Mouse (Mus musculus) embryonic facial prominence, embryonic 12.5 days (tissue): Measurements from ENCODE around the gene Snx25. TPM values are rescaled to one million over a fixed set of nuclear protein-coding genes. Genes with fewer than 3 reads are reported as not detected.

Experiments
- polyA plus RNA-seq: library from polyadenylated mRNA; unstranded; fragments of >200 nt; fragmentation: Nextera tagmentation; extraction: Ambion mirVana; gene quantifications from 2 replicates; pipeline ENCODE4 v1.2.1, GENCODE M21; 2016

Gene Snx25
- polyA plus RNA-seq, 1 experiment from 2014 or later, result 6.6 TPM

Other genes starting within 250 kb of the Snx25 start
- gene Ccdc110, start 217.5 kb downstream of the Snx25 start, polyA plus RNA-seq, result 0.14 and 0.19 TPM in 2 replicates
- 4.5 and 5.4 TPM in 2 replicates for gene 1700029J07Rik, start 176.9 kb downstream of the Snx25 start, polyA plus RNA-seq
- gene Ufsp2, start 176.6 kb downstream of the Snx25 start, polyA plus RNA-seq, result 75.2 and 76.5 TPM in 2 replicates
- gene Lrp2bp, start 152.9 kb downstream of the Snx25 start, polyA plus RNA-seq, result 0.29 and 0.31 TPM in 2 replicates
- gene Ankrd37, start 146.5 kb downstream of the Snx25 start, polyA plus RNA-seq, result 19.4 and 20.0 TPM in 2 replicates
- gene Cfap97, start 388 bp downstream of the Snx25 start, polyA plus RNA-seq, result 27.0 and 33.1 TPM in 2 replicates
- gene Slc25a4, start 59.1 kb upstream of the Snx25 start, polyA plus RNA-seq, result 525 and 530 TPM in 2 replicates
- 0.43 and 0.55 TPM in 2 replicates for gene Helt, start 142.5 kb upstream of the Snx25 start, polyA plus RNA-seq